Mouse (Mus musculus) layer of hippocampus, adult 18-20 months (tissue): Measurements from ENCODE around the gene Elmo3. TPM values are rescaled to one million over a fixed set of nuclear protein-coding genes. Genes with fewer than 3 reads are reported as not detected.

Source experiments
- DNase-seq, 2 experiments: peaks; one replicate each; pipeline ENCODE4 v3.0.0; 2022; ENCODE audit warnings: low spot score in 2 of 2
- long read RNA-seq: library from polyadenylated mRNA; stranded (forward); transcript quantifications from one replicate; pipeline ENCODE4 v2.0.0, GENCODE M21; 2021
- total RNA-seq, 2 experiments: library from RNA; stranded (reverse); gene quantifications; 2 replicates each; pipeline ENCODE4 v1.2.3; 2021

Elmo3 gene
- total RNA-seq, result under 1 TPM; 0.79 to 0.97 TPM
- long read RNA-seq, partial matches to known transcripts, result 3 of 7 reads
- long read RNA-seq, other reads (novel, unspliced or antisense), result 4 of 7 reads

DNA sequence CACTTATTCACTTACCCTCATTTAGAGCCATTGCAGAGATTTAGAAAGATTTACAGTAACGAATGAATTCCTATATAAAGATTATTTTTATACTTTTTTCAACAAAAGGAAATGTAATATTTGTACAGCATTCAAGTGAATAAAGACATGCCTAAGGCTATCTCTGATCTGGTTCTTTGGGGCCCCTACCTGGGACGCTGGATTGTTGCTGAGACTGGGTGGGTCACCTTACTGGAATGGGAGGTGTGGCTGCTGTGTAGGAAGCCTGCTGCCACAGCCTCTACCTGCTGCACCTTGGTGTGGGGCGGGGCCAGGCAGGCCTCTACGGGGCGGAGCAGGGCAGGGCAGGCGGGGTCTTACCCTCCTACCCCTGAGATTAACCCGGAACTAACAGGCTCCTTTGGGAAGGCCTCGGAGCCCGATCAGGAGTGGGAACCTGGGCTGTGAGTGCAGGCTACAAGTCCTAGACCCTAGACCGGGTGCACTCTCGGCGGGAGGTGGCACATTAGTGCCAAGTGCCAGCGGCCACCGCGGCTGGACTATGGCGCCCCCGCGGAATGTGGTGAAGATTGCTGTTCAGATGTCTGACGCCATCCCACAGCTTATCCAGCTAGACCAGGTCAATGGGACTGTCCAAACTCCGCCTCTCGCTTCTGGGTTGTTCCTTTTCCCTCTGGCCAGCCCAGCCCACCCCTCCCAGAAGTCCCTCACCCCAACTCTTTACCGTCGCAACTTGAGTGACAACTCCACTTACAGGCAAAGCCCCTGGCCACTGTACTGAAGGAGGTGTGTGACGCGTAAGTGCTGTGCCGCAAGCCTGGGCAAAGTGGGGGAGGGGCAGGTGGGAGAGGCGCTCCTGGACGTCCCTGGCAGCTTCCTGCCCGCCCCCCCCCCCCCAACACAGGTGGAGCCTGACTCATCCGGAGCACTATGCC is at the start of gene Elmo3:
Gene Elmo3, plus strand, starts transcription at position 391 of the 935 bp plus-strand sequence.
- DNase-seq, result peak; percentile 43 to 46

DNA sequence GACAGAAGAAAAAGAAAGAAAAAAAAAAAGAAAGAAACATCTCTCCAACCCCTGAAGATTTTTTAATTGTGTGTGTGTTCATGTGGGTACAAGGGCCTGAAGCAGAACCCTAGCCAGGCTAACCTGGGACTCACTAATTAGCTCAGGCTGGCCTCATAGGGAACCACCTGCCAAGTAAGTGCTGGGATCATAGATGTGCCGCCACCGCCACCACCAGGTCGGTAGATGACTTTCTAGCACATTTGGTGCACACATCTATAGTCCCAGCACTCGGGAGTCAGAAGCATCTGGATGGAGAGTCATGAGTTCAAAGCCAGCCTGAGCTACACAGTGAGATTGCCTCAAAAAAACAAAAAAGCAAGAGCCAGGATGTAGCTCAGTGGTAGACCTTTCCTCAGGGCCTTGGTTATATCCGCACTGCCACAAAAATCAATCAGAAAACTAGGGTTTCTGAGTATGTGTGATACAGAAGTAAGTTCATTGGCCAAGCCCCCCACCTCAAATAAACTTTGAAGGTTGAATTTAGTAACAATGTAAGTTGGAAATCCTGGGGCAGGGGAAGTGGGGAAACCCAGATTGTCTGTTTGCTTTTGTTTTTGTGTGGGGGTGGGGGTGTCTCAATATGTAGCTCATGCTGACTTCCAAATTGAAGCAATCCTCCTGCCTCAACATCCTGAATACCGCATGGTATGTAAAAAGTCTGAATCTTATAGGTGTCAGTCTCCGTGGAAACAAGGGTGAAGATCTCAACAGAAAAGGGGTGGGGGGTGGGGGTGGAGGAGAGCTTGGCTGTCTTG is 47.9 kb upstream of the Elmo3 start:
- DNase-seq, result no peak

DNA sequence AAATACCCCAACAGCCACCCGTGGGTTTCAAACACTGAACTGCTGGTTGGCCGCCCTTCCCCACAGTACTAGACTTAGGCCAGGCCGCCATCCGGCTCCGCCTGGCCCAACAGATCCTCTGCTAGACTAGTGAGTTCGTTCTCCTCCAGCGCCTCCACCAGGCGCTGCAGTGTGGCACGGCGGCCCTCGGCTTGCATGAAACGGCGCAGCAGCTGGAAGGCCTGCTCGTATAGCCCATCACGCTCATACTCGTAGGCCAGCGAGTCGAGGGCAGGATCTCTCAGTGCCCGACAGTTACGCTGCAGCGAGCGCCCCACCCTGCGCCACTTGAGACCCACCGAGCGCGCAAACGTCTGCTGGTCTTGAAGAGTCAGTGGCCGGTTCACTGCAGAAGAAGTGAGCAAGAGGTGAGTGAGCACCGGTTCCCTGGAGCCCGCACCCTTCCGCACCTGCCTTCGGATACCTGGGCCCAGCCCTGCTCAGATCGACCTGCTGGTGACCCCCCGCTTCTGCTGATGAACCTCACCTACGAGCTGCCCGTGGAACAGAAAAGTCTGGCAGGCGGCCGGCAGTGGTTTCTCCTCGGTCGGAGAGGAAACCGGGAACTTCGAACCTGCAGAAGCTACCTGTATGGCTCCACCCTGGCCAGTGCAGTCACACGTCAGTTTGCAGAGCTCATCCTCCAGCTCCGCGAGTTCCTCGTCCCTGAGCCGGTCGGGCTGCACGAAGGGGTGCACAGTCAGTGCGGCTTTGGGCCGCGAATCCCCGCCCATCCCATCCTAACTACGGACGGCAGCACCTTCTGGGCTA is 46.3 kb upstream of the Elmo3 start:
- no peak for DNase-seq

DNA sequence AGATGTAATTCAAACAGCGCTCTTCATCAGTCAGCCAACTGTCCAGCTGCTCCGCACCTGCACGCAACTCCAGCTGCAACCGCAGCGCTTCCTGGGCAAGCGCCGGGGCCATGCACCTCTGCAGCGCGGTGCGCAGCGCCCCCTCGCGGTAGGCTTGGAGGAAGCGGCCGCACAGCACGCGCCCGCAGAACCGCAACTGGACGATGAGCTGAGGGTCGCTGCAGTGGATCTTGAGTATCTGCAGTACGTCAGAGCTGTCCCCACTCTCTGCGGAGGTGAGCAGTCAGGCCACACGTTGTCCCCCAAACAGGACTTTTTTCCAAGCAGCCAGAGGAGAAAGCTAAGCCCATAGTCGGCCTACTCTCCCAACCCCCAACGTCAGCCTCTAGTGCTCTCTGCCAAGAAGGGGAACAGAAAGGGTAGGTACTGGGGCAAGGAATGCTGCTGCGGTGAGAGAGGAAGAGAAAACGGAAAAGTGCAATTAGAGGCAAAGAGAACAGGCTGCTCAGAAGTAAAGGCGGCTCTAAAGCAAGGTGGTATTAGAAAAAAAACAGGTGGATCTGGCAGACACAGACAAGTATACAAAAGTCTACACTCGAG is 45.6 kb upstream of the Elmo3 start:
- DNase-seq, result peak in 1 of 2 experiments; percentile 66

DNA sequence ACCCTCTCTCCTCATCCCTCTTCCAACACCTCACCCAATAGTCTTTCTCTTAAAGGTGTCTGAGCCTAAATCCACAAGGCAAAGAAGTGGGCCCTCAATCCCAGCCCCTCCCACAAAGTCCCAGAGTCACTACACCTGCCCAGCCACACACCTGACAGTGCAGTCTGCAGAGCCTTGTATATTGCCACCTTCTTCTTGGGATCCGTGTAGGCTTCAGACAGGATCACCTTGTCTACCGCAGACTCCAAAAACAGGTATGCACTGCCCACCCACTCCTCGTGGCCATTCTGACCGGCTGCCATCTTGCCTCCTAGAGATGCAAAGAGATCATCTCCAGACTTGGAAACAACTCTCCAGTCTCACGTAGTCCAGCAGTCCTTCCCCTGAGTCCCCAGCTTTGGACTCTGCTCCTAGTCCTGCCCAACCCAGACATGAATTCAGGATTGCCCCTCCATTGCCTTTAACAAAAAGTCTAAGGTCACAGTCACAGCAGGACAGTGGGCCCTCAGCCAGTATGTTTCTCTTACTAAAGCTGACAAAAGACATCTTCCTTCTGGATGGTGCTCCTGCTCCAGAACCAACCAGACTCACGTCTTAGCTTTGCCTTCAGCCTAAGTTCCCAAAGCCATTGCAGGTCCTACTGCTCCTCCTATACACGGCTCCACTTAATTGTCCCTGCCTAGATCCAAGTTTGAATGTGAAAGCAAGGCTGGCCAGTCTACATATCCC is 44.9 kb upstream of the Elmo3 start:
- DNase-seq, result no peak

DNA sequence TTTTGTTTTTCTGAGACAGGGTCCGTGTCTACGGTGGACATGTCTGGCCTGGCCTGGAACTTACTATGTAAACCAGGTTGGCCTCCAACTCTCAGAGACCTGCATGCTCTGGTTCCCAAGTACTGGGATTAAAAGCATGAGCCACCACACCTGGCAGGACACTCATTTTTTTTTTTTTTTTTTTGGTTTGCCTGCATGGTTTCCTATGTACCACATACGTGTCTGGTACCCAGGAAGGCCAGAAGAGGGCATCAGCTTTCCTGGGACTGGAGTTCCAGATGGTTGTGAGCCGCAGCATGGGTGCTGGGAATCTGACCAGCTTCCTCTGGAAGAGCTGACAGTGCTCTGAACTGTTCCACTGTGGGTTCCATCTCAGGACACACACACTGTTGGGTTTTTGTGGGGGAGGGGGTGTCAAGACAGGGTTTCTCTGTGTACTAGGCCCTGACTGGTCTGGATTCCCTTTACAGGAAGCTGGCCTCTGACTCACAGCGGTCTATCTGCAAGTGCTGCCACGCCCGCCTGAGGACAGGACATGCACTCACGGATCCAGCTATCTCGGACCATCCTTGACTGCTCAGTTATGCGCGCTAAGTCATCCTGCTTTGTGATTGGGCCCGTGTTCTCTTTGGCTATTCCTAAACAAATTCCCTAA is 43.9 kb upstream of the Elmo3 start:
- DNase-seq, result no peak

DNA sequence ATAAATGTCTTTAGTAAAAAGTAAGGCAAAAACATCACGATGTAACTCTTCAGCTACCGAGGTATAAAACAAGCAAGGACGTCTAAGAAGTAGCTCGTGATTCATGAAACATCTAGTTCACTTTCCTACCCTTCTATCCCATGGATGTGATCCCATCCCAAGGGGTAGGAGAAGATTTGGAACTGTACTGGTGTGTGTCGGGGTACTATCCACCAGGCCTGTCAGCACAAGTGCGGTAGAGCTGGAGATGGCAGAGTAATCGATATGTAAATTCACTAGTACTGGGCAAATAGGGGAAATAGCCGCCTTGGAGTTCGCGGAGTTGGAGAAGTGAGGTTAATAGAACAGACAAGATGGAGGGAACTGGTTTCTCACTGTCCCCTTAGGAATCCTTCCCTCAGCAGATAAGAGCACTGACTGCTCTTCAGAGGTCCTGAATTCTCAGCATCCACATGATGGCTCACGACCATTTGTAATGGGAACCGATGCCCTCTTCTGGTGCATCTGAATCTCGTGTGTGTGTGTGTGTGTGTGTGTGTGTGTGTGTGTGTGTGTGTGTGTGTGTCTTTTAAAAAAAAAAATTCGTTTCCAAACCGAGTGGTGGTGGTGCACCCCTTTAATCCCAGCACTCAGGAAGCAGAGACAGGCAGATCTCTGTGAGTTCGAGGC is 42.0 kb upstream of the Elmo3 start:
- DNase-seq, result no peak

DNA sequence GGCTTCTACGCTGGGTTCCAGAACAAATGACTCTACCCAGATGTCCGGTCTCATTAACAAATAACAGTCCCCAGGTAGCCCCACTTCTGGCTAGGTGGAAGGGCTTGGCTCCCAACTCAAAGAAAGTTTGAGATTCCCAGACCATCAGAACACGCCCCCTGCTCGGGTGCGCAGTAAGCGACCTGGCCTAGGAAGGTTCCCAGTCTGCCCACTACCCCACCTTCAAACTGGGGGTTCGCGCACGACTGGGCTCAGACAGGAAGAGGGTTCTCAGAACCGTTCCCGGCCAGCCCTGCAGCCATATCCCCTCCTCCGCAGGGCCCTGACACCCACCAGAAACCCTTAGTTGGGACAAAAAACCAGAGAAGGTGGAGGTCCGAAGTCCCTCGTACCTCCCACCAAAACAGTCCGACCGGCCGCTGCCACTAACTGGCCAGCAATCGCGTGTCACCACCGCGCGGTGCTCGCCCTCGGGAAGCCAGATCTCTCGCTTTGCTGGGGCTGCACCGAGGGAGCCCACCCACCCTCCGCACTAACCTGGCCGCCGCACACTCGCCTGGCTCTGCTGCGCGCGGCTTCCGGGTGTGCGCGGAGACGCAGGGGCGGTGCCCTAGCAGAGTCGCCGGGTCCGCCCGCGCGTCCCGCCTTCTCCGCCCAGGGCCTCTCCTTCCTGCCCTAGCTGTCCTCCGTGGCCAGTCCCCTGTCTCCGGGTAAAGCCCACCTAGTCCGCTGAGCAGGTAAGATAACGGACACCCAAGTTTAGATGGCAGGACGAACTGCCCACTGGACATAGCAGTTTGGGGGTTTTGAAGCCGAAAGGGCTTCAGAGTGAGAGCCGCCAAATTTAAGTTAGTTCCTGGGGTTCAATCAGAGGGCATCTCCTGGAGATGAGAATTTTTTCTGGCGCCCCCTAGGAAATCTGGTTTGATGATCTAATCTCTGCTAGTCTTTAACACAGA is 41.1 kb upstream of the Elmo3 start, which contains the start of the genes Tradd and Fbxl8:
Gene Tradd, minus strand, starts transcription at position 586 of the 959 bp plus-strand sequence.
Gene Fbxl8, plus strand, starts transcription at position 625 of the 959 bp plus-strand sequence.
- no peak for DNase-seq

DNA sequence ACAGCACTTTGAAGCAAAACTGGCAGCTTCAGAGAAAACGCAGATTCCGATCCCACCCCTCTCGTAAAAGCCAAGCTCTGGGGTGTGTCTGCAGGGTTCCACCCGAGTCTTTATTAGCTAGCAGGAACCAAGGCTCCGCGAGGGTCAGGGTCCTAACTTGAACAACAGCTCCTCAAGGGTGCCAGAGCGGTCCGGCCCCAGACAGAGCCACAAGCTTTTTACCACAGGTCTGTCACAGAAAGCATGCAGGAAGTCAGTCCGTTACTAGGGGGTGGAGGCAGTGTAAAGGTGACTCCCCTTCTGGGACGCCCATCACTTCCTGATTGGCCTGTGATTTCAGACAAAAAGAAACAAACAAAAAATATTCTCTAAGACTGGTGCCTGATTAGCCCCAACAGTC is 40.3 kb upstream of the Elmo3 start:
- DNase-seq, result no peak

DNA sequence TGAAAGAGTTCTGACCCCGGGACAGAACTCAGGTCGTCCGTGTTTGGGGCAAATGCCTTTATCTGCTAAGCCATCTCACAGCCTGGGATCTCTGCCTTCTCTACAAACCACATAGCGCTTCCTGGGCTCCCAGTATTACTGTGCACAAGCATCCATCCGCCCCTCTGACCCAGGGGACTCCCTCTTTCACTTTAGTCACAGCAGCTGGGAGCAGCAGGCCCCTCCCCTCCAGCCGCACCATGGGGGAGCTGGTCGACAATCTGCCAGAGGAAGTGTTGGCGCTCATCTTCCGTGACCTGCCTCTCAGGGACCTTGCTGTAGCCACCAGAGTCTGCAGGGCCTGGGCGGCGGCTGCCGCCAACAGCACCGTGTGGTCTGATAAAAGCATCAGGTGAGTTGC is 38.6 kb upstream of the Elmo3 start:
- no peak for DNase-seq

DNA sequence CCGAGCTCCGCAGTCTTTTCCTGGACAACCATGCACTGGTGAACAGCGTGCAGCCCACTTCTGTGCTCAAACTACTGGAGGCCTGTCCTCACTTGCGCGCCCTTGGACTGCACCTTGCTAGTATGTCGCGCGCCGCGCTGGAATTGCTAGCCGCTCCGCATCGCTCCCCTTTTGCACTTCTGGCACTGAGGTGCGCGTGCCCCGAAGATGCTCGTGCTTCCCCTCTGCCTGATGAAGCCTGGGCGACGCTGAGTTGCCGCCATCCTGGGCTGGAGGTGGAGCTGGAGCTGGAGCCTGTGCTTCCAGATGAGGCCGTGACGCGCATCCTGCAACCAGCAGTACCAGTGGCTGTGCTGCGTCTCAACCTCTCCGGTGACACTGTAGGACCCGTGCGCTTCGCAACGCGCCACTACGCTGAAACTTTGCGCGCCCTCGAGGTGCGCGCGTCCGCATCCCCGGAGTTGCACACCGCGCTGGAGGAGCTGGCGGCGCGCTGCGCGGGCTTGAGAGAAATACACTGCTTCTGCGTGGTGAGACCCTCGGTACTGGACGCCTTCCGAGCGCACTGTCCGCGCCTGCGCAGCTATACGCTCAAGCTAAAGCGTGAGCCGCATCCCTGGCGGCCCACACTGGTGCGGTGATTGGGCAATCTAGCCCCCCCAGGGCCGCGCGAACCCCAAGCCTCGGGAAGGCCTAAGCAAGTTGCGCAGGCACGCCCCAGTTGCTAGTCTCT is 36.9 kb upstream of the Elmo3 start:
- DNase-seq, result peak; percentile 81 to 87

DNA sequence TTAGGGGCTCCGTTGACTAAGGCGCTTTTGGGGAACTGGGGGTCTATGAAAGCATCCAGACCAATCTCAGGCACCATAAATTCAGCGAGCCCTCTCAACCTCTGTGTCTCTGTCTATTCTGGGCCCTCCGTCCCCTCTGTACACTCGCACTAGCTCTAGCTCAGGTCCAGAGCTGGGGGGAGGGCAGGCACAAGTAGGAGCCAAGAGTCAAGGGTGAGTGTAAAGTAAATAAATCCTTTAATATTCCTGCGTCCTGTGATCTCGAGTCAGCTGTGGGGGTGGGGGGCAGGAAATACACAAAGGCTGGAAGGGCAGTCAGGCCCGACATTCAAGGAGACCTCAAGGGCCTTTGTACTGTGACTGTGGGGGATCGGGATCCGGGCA is 36.3 kb upstream of the Elmo3 start:
- DNase-seq, result no peak

DNA sequence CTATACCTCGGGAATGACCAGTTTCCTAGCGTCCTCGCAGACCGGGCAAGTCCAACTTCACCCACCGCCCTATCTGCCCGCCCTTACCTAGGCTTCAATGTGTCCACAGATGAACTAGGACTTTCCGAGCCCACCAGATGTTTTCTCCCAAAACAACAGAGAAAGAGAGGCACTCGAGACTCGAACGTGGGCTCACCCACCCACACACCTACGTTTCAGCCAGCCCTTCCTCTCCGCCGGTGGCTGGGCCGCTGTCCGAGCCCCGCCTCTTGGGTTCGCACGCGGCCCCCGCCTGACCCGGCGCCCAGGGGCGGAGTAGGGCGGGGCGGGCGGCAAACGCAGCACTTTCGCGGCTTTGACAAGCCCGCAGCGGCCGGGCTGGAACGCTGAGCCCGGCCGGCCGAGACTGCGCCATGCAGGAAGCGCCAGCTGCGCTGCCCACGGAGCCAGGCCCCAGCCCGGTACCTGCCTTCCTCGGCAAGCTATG is 35.9 kb upstream of the Elmo3 start, which contains the start of gene Hsf4:
Gene Hsf4, plus strand, starts transcription at position 341 of the 487 bp plus-strand sequence.
- DNase-seq, result peak in 1 of 2 experiments; percentile 50

DNA sequence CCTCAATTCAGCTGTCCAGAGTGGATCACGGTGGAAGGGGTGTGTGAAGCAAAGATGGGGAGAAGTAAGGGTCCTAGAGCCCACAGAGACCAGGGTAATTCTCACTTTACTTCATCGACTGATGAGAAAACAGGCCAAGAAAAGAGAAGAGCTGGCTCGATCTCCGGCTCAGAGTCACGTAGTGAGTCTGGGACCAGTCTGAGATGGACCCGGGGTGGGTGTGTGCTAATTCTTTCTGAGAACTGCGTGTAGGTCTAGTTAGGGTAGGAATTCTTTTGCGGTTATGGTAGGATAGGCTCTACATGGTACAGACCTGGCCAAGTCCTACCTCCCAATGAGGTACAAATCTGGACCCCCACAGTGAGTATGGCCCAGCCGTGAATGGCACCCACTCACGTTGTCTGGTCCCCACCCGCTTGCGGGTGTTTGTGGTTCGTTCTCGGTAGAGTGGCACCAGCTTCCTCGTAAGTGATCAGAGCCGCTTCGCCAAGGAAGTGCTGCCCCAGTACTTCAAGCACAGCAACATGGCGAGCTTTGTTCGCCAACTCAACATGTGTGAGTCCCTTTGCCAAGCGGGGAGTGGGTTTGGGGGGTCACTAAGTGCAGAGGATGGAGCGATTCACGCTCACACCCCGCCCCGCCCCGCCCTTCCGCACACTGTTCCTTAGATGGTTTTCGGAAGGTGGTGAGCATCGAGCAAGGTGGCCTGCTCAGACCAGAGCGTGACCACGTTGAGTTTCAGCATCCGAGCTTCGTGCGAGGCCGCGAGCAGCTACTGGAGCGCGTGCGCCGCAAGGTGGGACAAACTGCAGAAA is 35.1 kb upstream of the Elmo3 start:
- DNase-seq, result no peak

DNA sequence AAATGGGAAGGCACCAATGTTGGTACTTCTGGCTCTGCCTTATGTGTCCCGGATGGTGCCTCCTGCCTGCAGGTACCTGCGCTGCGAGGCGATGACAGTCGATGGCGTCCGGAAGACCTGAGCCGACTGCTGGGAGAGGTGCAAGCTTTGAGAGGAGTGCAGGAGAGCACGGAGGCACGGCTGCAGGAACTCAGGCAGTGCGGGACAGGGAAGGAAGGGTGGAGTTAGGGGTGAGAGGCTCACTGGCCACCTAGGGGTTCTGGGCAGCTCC is 34.5 kb upstream of the Elmo3 start:
- no peak for DNase-seq

DNA sequence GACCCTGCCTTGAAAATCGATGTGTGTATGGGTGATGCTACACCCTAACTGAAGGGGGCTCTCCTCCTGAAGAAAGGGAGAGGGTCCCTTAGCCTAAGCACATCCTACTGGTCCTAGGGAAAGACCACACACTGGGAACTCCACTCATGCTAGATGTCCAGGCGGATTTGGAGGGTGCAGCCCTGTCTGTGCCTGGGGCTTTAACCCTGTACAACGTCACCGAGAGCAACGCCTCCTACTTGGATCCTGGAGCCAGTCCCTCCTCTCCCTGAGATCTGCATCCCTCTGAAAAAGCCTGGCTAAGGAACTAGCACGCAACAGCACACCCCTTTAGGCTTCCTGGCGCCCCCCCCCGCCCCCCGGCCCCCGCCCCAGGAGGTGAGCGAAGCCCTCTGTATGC is 30.0 kb upstream of the Elmo3 start:
- DNase-seq, result no peak
